Mouse (Mus musculus) E14TG2a.4 (cell line): ENCODE data around the gene Kcnh7.

Experiments
- CTCF ChIP-seq: conservative IDR thresholded peaks from 2 replicates; pipeline ENCODE4 v1.5.1; 2014; ENCODE audit warnings: low read length
- POU5F1 ChIP-seq: IDR thresholded peaks from 2 replicates; pipeline ENCODE4 v1.6.1; 2014; ENCODE audit warnings: low read length, borderline replicate concordance

- TF ChIP-seq CTCF, result no peak
- no peak for TF ChIP-seq POU5F1
These were observed 539.2 kb downstream of the Kcnh7 start for GRCm38 (mm10) chr2:62644891-62645290.
